Mouse (Mus musculus): ENCODE data around the gene Iqgap2.

DNA sequence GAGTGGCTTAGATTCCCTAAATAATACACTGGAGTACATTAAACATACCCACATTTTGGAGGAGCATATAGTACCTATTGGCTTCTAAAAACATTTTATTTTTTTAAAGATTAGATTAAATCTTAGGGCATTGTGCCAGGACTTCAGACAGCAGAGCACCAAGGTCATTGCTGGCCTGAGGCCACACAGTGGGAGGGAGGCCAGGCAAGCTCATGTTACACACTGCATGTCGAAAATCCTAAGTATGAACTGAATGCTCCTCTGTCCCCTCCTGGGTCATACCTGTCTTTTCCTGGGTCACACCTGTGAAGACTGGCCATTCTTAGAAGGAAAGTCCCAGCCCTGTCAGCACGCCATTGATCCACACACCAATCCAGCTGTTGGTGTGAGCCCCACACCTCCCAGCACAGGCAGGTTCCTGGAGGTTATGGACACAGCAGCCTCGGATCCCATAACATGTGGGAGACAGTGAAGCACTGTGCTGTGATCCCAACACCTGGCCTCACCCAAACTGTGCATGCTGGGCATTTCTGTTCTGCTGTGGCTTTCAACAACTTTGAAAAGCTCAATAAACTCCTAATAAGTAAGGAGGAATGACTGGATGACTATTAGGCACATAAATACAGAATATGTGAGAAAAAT lies 127.7 kb downstream of the Iqgap2 start:
- TF ChIP-seq CTCF (IDR thresholded peaks at IDR 0.05; ENCODE audit: low read depth) (no peak), EP300 (IDR thresholded peaks at IDR 0.05; ENCODE audit: low read depth) (no peak)

Measured in heart, postnatal 0 days (tissue).